Mouse (Mus musculus): ENCODE measurements around the gene Gm49320. TPM values are rescaled to one million over a fixed set of nuclear protein-coding genes. Genes with fewer than 3 reads are reported as not detected.

The Gm49320 gene
- total RNA-seq, 1 experiment = not detected

DNA sequence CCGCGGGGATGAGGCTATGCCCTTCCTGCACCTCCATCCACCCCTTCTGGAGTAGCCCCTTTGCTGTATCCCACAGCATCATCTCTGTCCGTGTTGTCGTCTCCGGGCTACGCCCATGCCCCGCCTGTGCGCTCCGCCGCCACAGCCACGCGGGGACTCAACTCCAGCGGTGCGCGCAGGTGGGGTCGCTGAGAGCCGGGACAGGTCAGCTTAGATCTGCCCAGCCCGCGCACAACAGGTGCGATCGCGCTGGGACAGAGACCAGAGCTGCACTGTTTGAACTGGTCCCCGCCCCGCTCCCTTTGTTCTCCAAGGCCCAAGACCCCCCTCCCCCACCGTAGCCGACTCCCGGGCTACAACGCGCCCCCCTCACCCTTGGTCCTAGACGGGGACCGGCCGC is 20.0 kb downstream of the Gm49320 start:
- in situ Hi-C loops (cut with MboI; ENCODE audit: low sequenced_read_pairs in 2 of 2, unreplicated experiment in 2 of 2) = no loop called here
- Histone ChIP-seq H3K9me3 (ENCODE audit: control insufficient read depth, insufficient read depth, low read depth, low read length) (no peaks in the 10 kb centered on the region), H3K9ac (ENCODE audit: insufficient read depth, low read depth, low read length, poor library complexity, severe bottlenecking) (peak overlapping the region; percentile 70), H3K4me3 (ENCODE audit: insufficient read depth in 1 of 2, low read depth in 1 of 2, low read length in 2 of 2, poor library complexity in 1 of 2, severe bottlenecking in 1 of 2) (peak overlapping the region; percentile 78 to 92), H3K4me1 (ENCODE audit: control insufficient read depth in 2 of 2, insufficient read depth in 2 of 2, low read length in 2 of 2, poor library complexity in 1 of 2) (peaks cover 3 to 11% of the 10 kb centered on the region in 2 experiments; a peak in 2 of 4 replicates), H3K36me3 (ENCODE audit: control insufficient read depth, insufficient read depth, low read length, poor library complexity, severe bottlenecking) (peaks cover 32% of the 10 kb centered on the region), H3K27ac (ENCODE audit: insufficient read depth, low read depth, low read length, poor library complexity, severe bottlenecking) (peak overlapping the region; percentile 30; the same call in 1 of the 2 replicates)
- TF ChIP-seq ZNF384 (IDR thresholded peaks at IDR 0.05; ENCODE audit: low read depth, low read length) = no peak
- no peak for TF ChIP-seq ZC3H11A (IDR thresholded peaks at IDR 0.05; ENCODE audit: borderline replicate concordance, low read depth, low read length)
- TF ChIP-seq MAFK (IDR thresholded peaks at IDR 0.05; ENCODE audit: insufficient read depth, low read depth, low read length) = no peak
- no peak for TF ChIP-seq CHD2 (IDR thresholded peaks at IDR 0.05; ENCODE audit: low read depth, low read length)
- no peak for TF ChIP-seq HCFC1 (IDR thresholded peaks at IDR 0.05; ENCODE audit: borderline replicate concordance, insufficient read depth, low read length)
- peak; percentile 78 for DNase-seq (ENCODE audit: low read depth, low spot score)

DNA sequence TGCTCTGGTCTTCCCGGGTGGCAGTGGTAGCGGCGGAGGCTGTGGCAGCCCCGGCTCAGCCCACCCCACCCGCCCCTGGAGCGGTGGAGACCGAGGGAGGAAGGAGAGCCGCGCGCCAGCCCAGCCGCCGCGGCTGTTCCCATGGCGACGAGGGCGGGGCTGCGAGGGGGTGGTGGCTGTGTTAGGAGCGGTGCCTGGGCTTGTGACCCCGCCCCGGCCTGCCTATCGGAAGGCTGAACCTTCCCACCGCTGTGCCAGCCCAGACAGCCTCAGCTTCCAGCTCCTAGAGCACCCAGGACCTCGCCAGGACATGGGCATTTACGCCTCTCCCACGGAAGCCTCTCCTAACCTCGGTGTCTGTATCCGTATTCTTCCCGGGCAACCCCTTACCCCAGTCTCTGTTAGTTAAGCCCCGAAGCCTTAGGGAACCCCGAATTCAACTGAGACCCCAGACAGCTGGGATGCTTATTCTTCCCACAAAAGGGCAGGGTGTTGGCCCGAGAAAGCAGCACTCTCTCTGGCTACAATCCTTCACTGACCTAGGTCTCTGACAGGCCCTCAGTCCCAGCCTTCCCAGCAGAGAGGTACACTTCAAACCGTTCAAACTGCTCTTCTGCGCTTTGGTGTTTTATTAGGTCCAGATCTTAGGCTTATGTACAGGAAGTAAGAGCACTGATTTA is 20.6 kb downstream of the Gm49320 start, which contains the start of gene Ctxn1:
Gene Ctxn1 (minus strand): TSS at position 150 of the 680 bp plus-strand sequence.
- no peak for TF ChIP-seq MAFK (IDR thresholded peaks at IDR 0.05; ENCODE audit: insufficient read depth, low read depth, low read length)
- TF ChIP-seq ZC3H11A (IDR thresholded peaks at IDR 0.05; ENCODE audit: borderline replicate concordance, low read depth, low read length) = no peak
- TF ChIP-seq ZNF384 (IDR thresholded peaks at IDR 0.05; ENCODE audit: low read depth, low read length) = no peak
- no peak for TF ChIP-seq CHD2 (IDR thresholded peaks at IDR 0.05; ENCODE audit: low read depth, low read length)
- TF ChIP-seq HCFC1 (IDR thresholded peaks at IDR 0.05; ENCODE audit: borderline replicate concordance, insufficient read depth, low read length) = no peak
- H3K4me3 ChIP-seq (ENCODE audit: insufficient read depth in 1 of 2, low read depth in 1 of 2, low read length in 2 of 2, poor library complexity in 1 of 2, severe bottlenecking in 1 of 2) = peak within 1 kb of the TSS; percentile 78 to 92
- H3K9ac ChIP-seq (ENCODE audit: insufficient read depth, low read depth, low read length, poor library complexity, severe bottlenecking) = peak within 1 kb of the TSS; percentile 70
- no peaks in the 10 kb centered on the region for H3K9me3 ChIP-seq (ENCODE audit: control insufficient read depth, insufficient read depth, low read depth, low read length)
- peak within 1 kb of the TSS; percentile 30; the same call in 1 of the 2 replicates for H3K27ac ChIP-seq (ENCODE audit: insufficient read depth, low read depth, low read length, poor library complexity, severe bottlenecking)
- in situ Hi-C loops (cut with MboI; ENCODE audit: low sequenced_read_pairs in 2 of 2, unreplicated experiment in 2 of 2) = no loop called here
- peaks cover 33% of the 10 kb centered on the region for H3K36me3 ChIP-seq (ENCODE audit: control insufficient read depth, insufficient read depth, low read length, poor library complexity, severe bottlenecking)
- peaks cover 3 to 9% of the 10 kb centered on the region in 2 experiments; a peak in 2 of 4 replicates for H3K4me1 ChIP-seq (ENCODE audit: control insufficient read depth in 2 of 2, insufficient read depth in 2 of 2, low read length in 2 of 2, poor library complexity in 1 of 2)
- DNase-seq (ENCODE audit: low read depth, low spot score) = peak; percentile 94

DNA sequence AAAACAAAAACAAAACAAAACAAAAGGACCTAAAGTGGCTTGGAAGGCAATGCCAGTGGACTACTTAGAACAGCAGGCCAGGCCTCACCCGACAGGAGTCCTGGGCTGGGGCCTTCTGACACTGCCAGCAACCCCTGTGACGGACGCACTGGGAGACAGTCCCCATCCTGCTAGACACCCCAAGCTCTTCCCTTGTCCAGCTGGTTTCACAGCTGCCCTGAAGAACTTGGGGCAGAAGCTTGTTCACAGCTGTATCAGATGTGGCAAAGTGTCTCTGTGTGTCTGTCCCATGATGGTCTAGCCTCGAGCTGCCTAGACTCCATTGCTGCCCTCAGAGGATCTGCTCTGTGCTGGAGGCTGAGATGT is 21.1 kb downstream of the Gm49320 start:
- H3K9me3 ChIP-seq (ENCODE audit: control insufficient read depth, insufficient read depth, low read depth, low read length) = no peaks in the 10 kb centered on the region
- no peak for DNase-seq (ENCODE audit: low read depth, low spot score)
- H3K4me3 ChIP-seq (ENCODE audit: insufficient read depth in 1 of 2, low read depth in 1 of 2, low read length in 2 of 2, poor library complexity in 1 of 2, severe bottlenecking in 1 of 2) = no peak overlapping the region
- TF ChIP-seq HCFC1 (IDR thresholded peaks at IDR 0.05; ENCODE audit: borderline replicate concordance, insufficient read depth, low read length) (no peak), ZC3H11A (IDR thresholded peaks at IDR 0.05; ENCODE audit: borderline replicate concordance, low read depth, low read length) (no peak), CHD2 (IDR thresholded peaks at IDR 0.05; ENCODE audit: low read depth, low read length) (no peak), MAFK (IDR thresholded peaks at IDR 0.05; ENCODE audit: insufficient read depth, low read depth, low read length) (no peak), ZNF384 (IDR thresholded peaks at IDR 0.05; ENCODE audit: low read depth, low read length) (no peak)
- peaks cover 3 to 9% of the 10 kb centered on the region in 2 experiments; a peak in 2 of 4 replicates for H3K4me1 ChIP-seq (ENCODE audit: control insufficient read depth in 2 of 2, insufficient read depth in 2 of 2, low read length in 2 of 2, poor library complexity in 1 of 2)
- peaks cover 36% of the 10 kb centered on the region for H3K36me3 ChIP-seq (ENCODE audit: control insufficient read depth, insufficient read depth, low read length, poor library complexity, severe bottlenecking)
- in situ Hi-C loops (cut with MboI; ENCODE audit: low sequenced_read_pairs in 2 of 2, unreplicated experiment in 2 of 2) = no loop called here
- no peak overlapping the region for H3K27ac ChIP-seq (ENCODE audit: insufficient read depth, low read depth, low read length, poor library complexity, severe bottlenecking)
- no peak overlapping the region for H3K9ac ChIP-seq (ENCODE audit: insufficient read depth, low read depth, low read length, poor library complexity, severe bottlenecking)

DNA sequence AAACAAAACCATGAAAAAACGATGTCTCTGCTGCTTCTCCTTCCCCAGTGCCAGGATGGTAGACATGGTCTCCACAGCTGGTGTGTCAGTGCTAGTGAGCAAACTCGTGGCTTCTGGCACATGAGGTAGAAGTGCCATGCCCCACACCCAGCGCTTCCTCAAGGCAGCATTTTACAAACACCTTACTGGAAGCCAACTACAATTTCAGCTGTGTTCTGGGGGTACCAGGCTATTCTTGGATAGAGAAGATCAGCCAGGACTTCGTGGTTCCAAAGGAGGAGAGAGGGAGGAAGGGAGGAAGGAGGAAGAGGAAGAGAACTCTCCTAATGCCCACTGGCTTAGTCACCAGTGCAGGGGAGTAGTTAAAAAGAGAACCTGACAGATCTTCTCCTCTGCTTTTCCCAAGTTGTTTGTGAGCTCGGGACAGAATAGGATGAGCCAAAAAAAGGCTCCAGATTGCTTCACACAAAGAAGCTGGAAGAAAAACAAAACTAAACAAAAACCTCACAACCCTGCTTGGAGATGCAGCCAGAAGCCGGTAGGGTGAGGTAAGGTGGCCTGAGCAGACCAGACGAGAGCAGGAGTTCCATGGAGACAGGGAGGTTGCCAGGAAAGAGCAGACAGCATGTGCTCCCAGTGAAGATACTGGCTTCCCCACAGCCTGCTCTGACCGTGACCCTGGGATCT is 24.6 kb downstream of the Gm49320 start:
- Histone ChIP-seq H3K27ac (ENCODE audit: insufficient read depth, low read depth, low read length, poor library complexity, severe bottlenecking) (no peak overlapping the region), H3K36me3 (ENCODE audit: control insufficient read depth, insufficient read depth, low read length, poor library complexity, severe bottlenecking) (peaks cover 60% of the 10 kb centered on the region), H3K9ac (ENCODE audit: insufficient read depth, low read depth, low read length, poor library complexity, severe bottlenecking) (no peak overlapping the region), H3K4me3 (ENCODE audit: insufficient read depth in 1 of 2, low read depth in 1 of 2, low read length in 2 of 2, poor library complexity in 1 of 2, severe bottlenecking in 1 of 2) (no peak overlapping the region), H3K9me3 (ENCODE audit: control insufficient read depth, insufficient read depth, low read depth, low read length) (no peaks in the 10 kb centered on the region), H3K4me1 (ENCODE audit: control insufficient read depth in 2 of 2, insufficient read depth in 2 of 2, low read length in 2 of 2, poor library complexity in 1 of 2) (peaks cover 0 to 3% of the 10 kb centered on the region in 2 experiments; a peak in 2 of 4 replicates)
- TF ChIP-seq ZNF384 (IDR thresholded peaks at IDR 0.05; ENCODE audit: low read depth, low read length) = no peak
- no peak for TF ChIP-seq ZC3H11A (IDR thresholded peaks at IDR 0.05; ENCODE audit: borderline replicate concordance, low read depth, low read length)
- no peak for TF ChIP-seq CHD2 (IDR thresholded peaks at IDR 0.05; ENCODE audit: low read depth, low read length)
- no peak for TF ChIP-seq HCFC1 (IDR thresholded peaks at IDR 0.05; ENCODE audit: borderline replicate concordance, insufficient read depth, low read length)
- no peak for TF ChIP-seq MAFK (IDR thresholded peaks at IDR 0.05; ENCODE audit: insufficient read depth, low read depth, low read length)
- in situ Hi-C loops (cut with MboI; ENCODE audit: low sequenced_read_pairs in 2 of 2, unreplicated experiment in 2 of 2) = no loop called here
- DNase-seq (ENCODE audit: low read depth, low spot score) = no peak
